Mouse (Mus musculus) left cerebral cortex, postnatal 14 days (tissue): ENCODE measurements around the gene Nat8f2. TPM values are rescaled to one million over a fixed set of nuclear protein-coding genes. Genes with fewer than 3 reads are reported as not detected.
A peak's percentile ranks its signal among the peaks of the same experiment; 100 is the strongest.
"Not testable (repeated sequence)": the region's sequence is repeated elsewhere in the genome, so short reads cannot be mapped to it uniquely, and the experiment has no call there.

Experiments used
- DNase-seq, 2 experiments: peaks; one replicate each; pipeline ENCODE4 v3.0.0; 2021 to 2022; ENCODE audit warnings: low spot score in 2 of 2, mixed read lengths in 1 of 2
- intact Hi-C: fragments of 180-260 bp; cut with DNase I; formaldehyde crosslinking; loops from one replicate; pipeline ENCODE4 v1.15.1; 2025
- total RNA-seq, 2 experiments: library from RNA; stranded (reverse); gene quantifications; 2 replicates each; pipeline ENCODE4 v1.2.3; 2021

Nat8f2 gene
- total RNA-seq, 2 experiments from 2014 or later = 0.76 to 1.1 TPM

- intact Hi-C loops = loop anchor here (10.0 kb wide), 1 partner anchor 180 kb away; the partner anchor contains the start of gene Figla
These were observed 33.9 kb downstream of the Nat8f2 start for GRCm38 (mm10) chr6:85835104-85835503.

GRCm38 (mm10) chr6:85834504-85835100 is 34.4 kb downstream of the Nat8f2 start:
- DNase-seq = peak in 1 of 2 experiments; percentile 35
- intact Hi-C loops = loop anchor here (10.0 kb wide), 1 partner anchor 180 kb away; the partner anchor contains the start of gene Figla

More at GRCm38 (mm10) chr6:85835104-85835503, 33.9 kb downstream of the Nat8f2 start:
- not testable (repeated sequence) for DNase-seq

GRCm38 (mm10) chr6:85831796-85832321 is 37.1 kb downstream of the Nat8f2 start, which contains the start of gene Nat8:
Gene Nat8, minus strand, starts transcription at chr6:85832082.
- intact Hi-C loops = loop anchor here (10.0 kb wide), 1 partner anchor 183 kb away; the partner anchor contains the start of gene Figla
- DNase-seq = no peak

GRCm38 (mm10) chr6:85829462-85829861 is 39.5 kb downstream of the Nat8f2 start:
- DNase-seq = no peak
- intact Hi-C loops = no loop called here

GRCm38 (mm10) chr6:85825886-85826285 is 43.1 kb downstream of the Nat8f2 start:
- intact Hi-C loops = no loop called here
- DNase-seq = no peak

- intact Hi-C loops = no loop called here
- DNase-seq = no peak
These were observed 45.4 kb downstream of the Nat8f2 start for GRCm38 (mm10) chr6:85823382-85824090.

- intact Hi-C loops = no loop called here
- DNase-seq = no peak
These were observed 46.7 kb downstream of the Nat8f2 start for GRCm38 (mm10) chr6:85822286-85822685.

GRCm38 (mm10) chr6:85820837-85821236 is 48.1 kb downstream of the Nat8f2 start, which contains the start of the genes Nat8f6 and Nat8f5:
Gene Nat8f6, minus strand, starts transcription at chr6:85820954.
Gene Nat8f5, minus strand, starts transcription at chr6:85820972.
- DNase-seq = no peak
- intact Hi-C loops = no loop called here

GRCm38 (mm10) chr6:85818338-85818737 is 50.6 kb downstream of the Nat8f2 start:
- DNase-seq = no peak
- intact Hi-C loops = no loop called here

Other genes starting within 250 kb of the Nat8f2 start
- 1 to 10 TPM; 2.0 to 2.2 TPM for gene Nat8f7, start 156.0 kb downstream of the Nat8f2 start, total RNA-seq
- 1 to 10 TPM; 1.8 TPM for gene Nat8f3, start 103.4 kb downstream of the Nat8f2 start, total RNA-seq
- 1 to 10 TPM; 1.0 to 1.1 TPM for gene Nat8f6, start 48.2 kb downstream of the Nat8f2 start, total RNA-seq
- gene Nat8f5, start 48.2 kb downstream of the Nat8f2 start, total RNA-seq = 1 to 10 TPM; 2.2 to 3.1 TPM
- 1 to 10 TPM; 1.2 to 2.0 TPM for gene Nat8, start 37.1 kb downstream of the Nat8f2 start, total RNA-seq
- gene Nat8f4, start 35.7 kb upstream of the Nat8f2 start, total RNA-seq = 1 to 10 TPM; 3.9 to 4.2 TPM
- gene Tprkb, start 42.7 kb upstream of the Nat8f2 start, total RNA-seq = 10 to 100 TPM; 48.9 to 52.2 TPM
- 10 to 100 TPM; 17.4 to 18.8 TPM for gene Nat8f1, start 46.5 kb upstream of the Nat8f2 start, total RNA-seq
- 10 to 100 TPM; 75.4 to 78.5 TPM for gene Dusp11, start 92.5 kb upstream of the Nat8f2 start, total RNA-seq
- not detected for gene Figla, start 147.0 kb upstream of the Nat8f2 start, total RNA-seq
- gene Add2, start 159.5 kb upstream of the Nat8f2 start, total RNA-seq = 100 to 1,000 TPM; 225 to 236 TPM